9 mouse cellular contexts compared by ENCODE assay signal in genomic region chr3:109732327-109733182, GRCm38 (mm10).
DNase-seq lines count a peak whose midpoint lies in the region; ATAC-seq and TF ChIP-seq lines count a peak whose summit lies in the region.
"Had no signal": no experiment of that assay in that cellular context is flagged by ENCODE, and none has a peak within 500 bp of the region (broad histone marks: within the 10 kb centered on the region; RNA-seq: fewer than 3 reads in every experiment).

No protein-coding gene starts in this region.

- POLR2A ChIA-PET in Patski (lab: Charles Lee), result interaction anchor here (0.5 kb wide), 1 partner anchor 518 kb away, joined by 4 read pairs; the partner anchor contains the start of gene Prmt6

- CTCF ChIA-PET in Patski (lab: Charles Lee), result interaction anchor here (0.7 to 2.1 kb wide), 11 partner anchors 8 to 1338 kb away, joined by 3 to 14 read pairs (median 4); no protein-coding TSS in a partner anchor

- peak; percentile 83 for ATAC-seq in Patski
- peak; percentile 83; the same call in 1 of the 2 replicates for ATAC-seq in embryonic facial prominence, embryonic 11.5 days (replicated peaks; ENCODE audit: insufficient number of reproducible peaks, low FRiP score, low TSS enrichment, low read depth)
- peak; percentile 92 for ATAC-seq in intestine, embryonic 16.5 days
- ATAC-seq in megakaryocyte progenitor cell, adult 5-6 weeks (replicated peaks; ENCODE audit: poor library complexity), result peak; percentile 90

- intact Hi-C loops in heart, postnatal 36 days (cut with DNase I), result no loop called here

- in situ Hi-C loops in Patski (cut with MboI; ENCODE audit: low pct_unique_long_range_greater_than_20kb), result loop anchor here (25.0 kb wide), 1 partner anchor 1330 kb away; no protein-coding TSS in a partner anchor

- H3K9ac ChIP-seq in embryonic facial prominence, embryonic 11.5 days (replicated peaks; ENCODE audit: low read length), result no peak overlapping the region
- H3K9ac ChIP-seq in intestine, embryonic 16.5 days (ENCODE audit: low read depth, low read length), result no peak overlapping the region

- H3K27me3 ChIP-seq in Patski, result no peaks in the 10 kb centered on the region
- no peaks in the 10 kb centered on the region for H3K27me3 ChIP-seq in embryonic facial prominence, embryonic 11.5 days (ENCODE audit: control insufficient read depth, insufficient read depth, low read length)
- H3K27me3 ChIP-seq in intestine, embryonic 16.5 days (replicated peaks; ENCODE audit: control insufficient read depth, insufficient read depth, low read length), result no peaks in the 10 kb centered on the region

- DNase-seq in layer of hippocampus, adult 18-20 months (ENCODE audit: low spot score in 2 of 2), result peak; percentile 13 to 37
- no peak for DNase-seq in layer of hippocampus, postnatal 36 days
- no peak for DNase-seq in Patski (ENCODE audit: low read depth, low spot score)
- peak; percentile 63 for DNase-seq in embryonic facial prominence, embryonic 11.5 days (ENCODE audit: low spot score)
- DNase-seq in yolk sac, embryonic 10.5 days (ENCODE audit: low spot score), result peak; percentile 19
- no peak for DNase-seq in heart, postnatal 36 days

- H3K4me1 ChIP-seq in embryonic facial prominence, embryonic 11.5 days (ENCODE audit: control insufficient read depth, insufficient read depth, low read length), result no peaks in the 10 kb centered on the region
- 0 out of 2 replicates have a peak, but pooled peaks cover 2% of the 10 kb centered on the region for H3K4me1 ChIP-seq in intestine, embryonic 16.5 days (ENCODE audit: control insufficient read depth, insufficient read depth, low read length)

- no peak overlapping the region for H3K4me3 ChIP-seq in embryonic facial prominence, embryonic 11.5 days (ENCODE audit: low read depth, low read length)
- H3K4me3 ChIP-seq in intestine, embryonic 16.5 days (ENCODE audit: low read length), result no peak overlapping the region

- H3K9me3 ChIP-seq in embryonic facial prominence, embryonic 11.5 days (replicated peaks; ENCODE audit: control insufficient read depth, low read length), result no peaks in the 10 kb centered on the region
- H3K9me3 ChIP-seq in intestine, embryonic 16.5 days (ENCODE audit: control insufficient read depth, low read length), result no peaks in the 10 kb centered on the region

- no peaks in the 10 kb centered on the region for H3K36me3 ChIP-seq in embryonic facial prominence, embryonic 11.5 days (replicated peaks; ENCODE audit: control insufficient read depth, insufficient read depth, low read depth, low read length)
- no peaks in the 10 kb centered on the region for H3K36me3 ChIP-seq in intestine, embryonic 16.5 days (ENCODE audit: control insufficient read depth, insufficient read depth, low read length)

- no peak overlapping the region for H3K4me2 ChIP-seq in embryonic facial prominence, embryonic 11.5 days (ENCODE audit: low read depth, low read length)
- no peak overlapping the region for H3K4me2 ChIP-seq in intestine, embryonic 16.5 days (ENCODE audit: low read depth, low read length)

- no peak overlapping the region for H3K27ac ChIP-seq in embryonic facial prominence, embryonic 11.5 days (replicated peaks; ENCODE audit: low read depth, low read length)
- H3K27ac ChIP-seq in intestine, embryonic 16.5 days (ENCODE audit: low read length), result no peak overlapping the region
- H3K27ac ChIP-seq: macrophage had no signal

- peak; percentile 93 for TF ChIP-seq CTCF in Patski (IDR thresholded peaks at IDR 0.05)

- 56% methylated on average over 10 of the region's 10 CpGs for WGBS in embryonic facial prominence, embryonic 11.5 days
- WGBS in intestine, embryonic 16.5 days, result 48% methylated on average over 10 of the region's 10 CpGs

Comparison
In these comparisons a context has a peak if more than half of its experiments do, and no peak if none do; other contexts are left out.
1. DNase-seq: peak in layer of hippocampus, adult 18-20 months (2 of 2), embryonic facial prominence, embryonic 11.5 days (single experiment) and yolk sac, embryonic 10.5 days (single experiment); none in layer of hippocampus, postnatal 36 days (0 of 2), Patski (single experiment) and heart, postnatal 36 days (0 of 2).
2. Peak in every context shown above with its lines, with median percentiles within 50 percentile points of each other: ATAC-seq.